Mouse (Mus musculus): Measurements from ENCODE around the gene Prickle4. TPM values are rescaled to one million over a fixed set of nuclear protein-coding genes. Genes with fewer than 3 reads are reported as not detected.

Gene Prickle4
- polyA plus RNA-seq, 1 experiment, result 3.4 TPM

- no peaks in the 10 kb centered on the region for H3K27me3 ChIP-seq (ENCODE audit: control insufficient read depth, insufficient read depth, low read length)
- no peak overlapping the region for H3K4me3 ChIP-seq (ENCODE audit: control insufficient read depth, low read depth, low read length)
- H3K27ac ChIP-seq (ENCODE audit: control insufficient read depth, insufficient read depth, low read depth, low read length), result no peak overlapping the region
- TF ChIP-seq CTCF (IDR thresholded peaks at IDR 0.05; ENCODE audit: control insufficient read depth, insufficient read depth, insufficient replicate concordance, low read depth, low read length), result no peak
- TF ChIP-seq POLR2A (IDR thresholded peaks at IDR 0.05; ENCODE audit: control insufficient read depth, low read depth, low read length), result no peak
- no peaks in the 10 kb centered on the region for H3K36me3 ChIP-seq (ENCODE audit: control insufficient read depth, insufficient read depth, low read length)
- H3K4me1 ChIP-seq (ENCODE audit: control insufficient read depth, insufficient read depth, low read length), result no peaks in the 10 kb centered on the region; the same call in 1 of the 2 replicates
These were observed 20.5 kb upstream of the Prickle4 start for GRCm38 (mm10) chr17:47715037-47715436.

DNA sequence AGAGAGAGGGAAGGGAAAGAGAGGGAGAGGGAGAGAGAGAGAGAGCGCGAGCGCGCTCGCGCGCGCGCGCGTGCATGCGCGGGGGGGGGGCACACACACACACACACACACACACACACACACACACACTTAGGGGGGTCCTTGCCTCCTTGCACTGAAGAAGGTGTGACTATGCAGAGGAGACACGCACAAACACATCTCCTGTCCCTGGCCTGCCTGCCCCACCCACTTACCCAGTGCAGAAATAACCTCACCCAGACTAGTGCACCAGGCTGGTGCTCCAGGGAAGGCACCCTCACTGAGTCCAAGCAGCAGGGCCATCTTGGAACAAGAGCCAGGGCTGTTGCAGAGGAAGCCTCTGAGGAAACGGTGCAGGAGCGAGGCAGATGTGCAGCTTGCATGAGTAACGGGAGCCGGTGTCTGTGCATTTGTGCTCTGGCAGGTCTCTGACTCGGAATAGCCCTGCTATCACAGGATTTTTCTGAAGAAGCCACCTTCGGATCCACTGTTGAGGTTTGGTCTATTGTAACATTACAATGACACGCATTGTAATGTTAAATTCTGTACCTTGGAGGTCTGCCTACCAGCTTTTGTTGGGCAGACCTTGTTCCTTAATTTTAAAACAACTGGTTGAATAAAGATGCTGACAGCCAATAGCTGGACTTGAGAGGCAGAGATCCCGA is 18.5 kb upstream of the Prickle4 start:
- H3K4me1 ChIP-seq (ENCODE audit: control insufficient read depth, insufficient read depth, low read length), result no peaks in the 10 kb centered on the region; the same call in 1 of the 2 replicates
- no peaks in the 10 kb centered on the region for H3K27me3 ChIP-seq (ENCODE audit: control insufficient read depth, insufficient read depth, low read length)
- no peak overlapping the region for H3K4me3 ChIP-seq (ENCODE audit: control insufficient read depth, low read depth, low read length)
- no peak overlapping the region for H3K27ac ChIP-seq (ENCODE audit: control insufficient read depth, insufficient read depth, low read depth, low read length)
- no peaks in the 10 kb centered on the region for H3K36me3 ChIP-seq (ENCODE audit: control insufficient read depth, insufficient read depth, low read length)
- TF ChIP-seq POLR2A (IDR thresholded peaks at IDR 0.05; ENCODE audit: control insufficient read depth, low read depth, low read length), result no peak
- no peak for TF ChIP-seq CTCF (IDR thresholded peaks at IDR 0.05; ENCODE audit: control insufficient read depth, insufficient read depth, insufficient replicate concordance, low read depth, low read length)

DNA sequence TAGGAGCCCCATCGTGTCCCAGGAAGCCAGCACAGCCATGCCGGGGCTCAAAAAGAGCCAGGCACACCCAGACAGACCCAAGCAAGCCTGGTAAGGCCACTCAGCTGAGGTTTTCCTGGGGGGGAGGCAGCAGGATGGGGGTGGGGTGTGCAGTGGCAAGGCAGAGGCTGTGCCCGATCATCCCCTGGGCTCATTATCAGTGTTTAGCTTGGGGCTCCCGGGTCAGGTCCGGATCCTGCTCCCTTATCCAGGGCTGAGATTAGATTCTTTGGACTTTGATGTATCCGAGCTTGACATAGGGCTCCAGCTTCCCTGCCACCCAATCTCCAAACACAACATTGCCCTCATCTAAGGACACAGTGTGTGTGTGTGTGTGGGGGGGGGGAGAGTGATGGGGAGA is 17.3 kb upstream of the Prickle4 start:
- H3K4me1 ChIP-seq (ENCODE audit: control insufficient read depth, insufficient read depth, low read length), result no peaks in the 10 kb centered on the region; the same call in 1 of the 2 replicates
- no peaks in the 10 kb centered on the region for H3K27me3 ChIP-seq (ENCODE audit: control insufficient read depth, insufficient read depth, low read length)
- no peak overlapping the region for H3K27ac ChIP-seq (ENCODE audit: control insufficient read depth, insufficient read depth, low read depth, low read length)
- no peak for TF ChIP-seq CTCF (IDR thresholded peaks at IDR 0.05; ENCODE audit: control insufficient read depth, insufficient read depth, insufficient replicate concordance, low read depth, low read length)
- TF ChIP-seq POLR2A (IDR thresholded peaks at IDR 0.05; ENCODE audit: control insufficient read depth, low read depth, low read length), result no peak
- no peak overlapping the region for H3K4me3 ChIP-seq (ENCODE audit: control insufficient read depth, low read depth, low read length)
- no peaks in the 10 kb centered on the region for H3K36me3 ChIP-seq (ENCODE audit: control insufficient read depth, insufficient read depth, low read length)

GRCm38 (mm10) chr17:47710036-47710435 is 15.5 kb upstream of the Prickle4 start:
- no peak for TF ChIP-seq CTCF (IDR thresholded peaks at IDR 0.05; ENCODE audit: control insufficient read depth, insufficient read depth, insufficient replicate concordance, low read depth, low read length)
- no peak for TF ChIP-seq POLR2A (IDR thresholded peaks at IDR 0.05; ENCODE audit: control insufficient read depth, low read depth, low read length)
- H3K4me1 ChIP-seq (ENCODE audit: control insufficient read depth, insufficient read depth, low read length), result no peaks in the 10 kb centered on the region; the same call in 1 of the 2 replicates
- H3K4me3 ChIP-seq (ENCODE audit: control insufficient read depth, low read depth, low read length), result no peak overlapping the region
- no peaks in the 10 kb centered on the region for H3K36me3 ChIP-seq (ENCODE audit: control insufficient read depth, insufficient read depth, low read length)
- H3K27me3 ChIP-seq (ENCODE audit: control insufficient read depth, insufficient read depth, low read length), result no peaks in the 10 kb centered on the region
- H3K27ac ChIP-seq (ENCODE audit: control insufficient read depth, insufficient read depth, low read depth, low read length), result no peak overlapping the region

GRCm38 (mm10) chr17:47708972-47709371 is 14.4 kb upstream of the Prickle4 start:
- H3K4me1 ChIP-seq (ENCODE audit: control insufficient read depth, insufficient read depth, low read length), result no peaks in the 10 kb centered on the region; the same call in 1 of the 2 replicates
- H3K36me3 ChIP-seq (ENCODE audit: control insufficient read depth, insufficient read depth, low read length), result no peaks in the 10 kb centered on the region
- H3K27me3 ChIP-seq (ENCODE audit: control insufficient read depth, insufficient read depth, low read length), result no peaks in the 10 kb centered on the region
- no peak overlapping the region for H3K27ac ChIP-seq (ENCODE audit: control insufficient read depth, insufficient read depth, low read depth, low read length)
- no peak for TF ChIP-seq CTCF (IDR thresholded peaks at IDR 0.05; ENCODE audit: control insufficient read depth, insufficient read depth, insufficient replicate concordance, low read depth, low read length)
- TF ChIP-seq POLR2A (IDR thresholded peaks at IDR 0.05; ENCODE audit: control insufficient read depth, low read depth, low read length), result no peak
- no peak overlapping the region for H3K4me3 ChIP-seq (ENCODE audit: control insufficient read depth, low read depth, low read length)

GRCm38 (mm10) chr17:47707961-47708360 is 13.4 kb upstream of the Prickle4 start:
- H3K4me3 ChIP-seq (ENCODE audit: control insufficient read depth, low read depth, low read length), result no peak overlapping the region
- TF ChIP-seq CTCF (IDR thresholded peaks at IDR 0.05; ENCODE audit: control insufficient read depth, insufficient read depth, insufficient replicate concordance, low read depth, low read length) (no peak), POLR2A (IDR thresholded peaks at IDR 0.05; ENCODE audit: control insufficient read depth, low read depth, low read length) (no peak)
- no peaks in the 10 kb centered on the region for H3K27me3 ChIP-seq (ENCODE audit: control insufficient read depth, insufficient read depth, low read length)
- no peak overlapping the region for H3K27ac ChIP-seq (ENCODE audit: control insufficient read depth, insufficient read depth, low read depth, low read length)
- H3K4me1 ChIP-seq (ENCODE audit: control insufficient read depth, insufficient read depth, low read length), result peaks cover 5% of the 10 kb centered on the region
- H3K36me3 ChIP-seq (ENCODE audit: control insufficient read depth, insufficient read depth, low read length), result no peaks in the 10 kb centered on the region

DNA sequence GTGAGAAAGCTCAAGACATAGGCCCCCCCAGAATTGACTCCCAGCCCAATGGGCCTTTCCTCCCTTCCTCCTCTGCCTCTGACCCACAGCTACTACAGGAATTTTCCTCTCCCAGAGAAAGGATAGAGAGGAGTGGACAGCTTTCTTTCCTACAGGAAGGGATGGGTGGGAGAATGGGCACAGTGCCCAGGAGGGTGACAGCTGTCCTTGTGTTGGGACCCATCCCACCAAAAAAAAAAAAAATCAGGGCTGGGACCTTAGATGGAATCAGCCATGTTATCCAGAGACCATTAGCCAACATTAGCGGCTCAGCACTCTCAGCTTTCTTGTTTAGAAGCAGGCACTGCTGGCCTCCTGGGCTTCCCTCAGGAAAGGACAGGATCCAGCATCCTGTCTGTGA is 11.7 kb upstream of the Prickle4 start:
- no peaks in the 10 kb centered on the region for H3K27me3 ChIP-seq (ENCODE audit: control insufficient read depth, insufficient read depth, low read length)
- TF ChIP-seq CTCF (IDR thresholded peaks at IDR 0.05; ENCODE audit: control insufficient read depth, insufficient read depth, insufficient replicate concordance, low read depth, low read length), result no peak
- no peak for TF ChIP-seq POLR2A (IDR thresholded peaks at IDR 0.05; ENCODE audit: control insufficient read depth, low read depth, low read length)
- no peak overlapping the region for H3K4me3 ChIP-seq (ENCODE audit: control insufficient read depth, low read depth, low read length)
- no peak overlapping the region for H3K27ac ChIP-seq (ENCODE audit: control insufficient read depth, insufficient read depth, low read depth, low read length)
- peaks cover 10% of the 10 kb centered on the region for H3K4me1 ChIP-seq (ENCODE audit: control insufficient read depth, insufficient read depth, low read length)
- H3K36me3 ChIP-seq (ENCODE audit: control insufficient read depth, insufficient read depth, low read length), result no peaks in the 10 kb centered on the region

Measured in testis, adult 2 months (tissue).